Mouse (Mus musculus) CD4-positive, CD25-positive, alpha-beta regulatory T cell (primary cell): ENCODE data around the gene Rasgef1c. TPM values are rescaled to one million over a fixed set of nuclear protein-coding genes. Genes with fewer than 3 reads are reported as not detected.

Experiments
- polyA plus RNA-seq: library from polyadenylated mRNA; unstranded; fragments of 100-300 nt; shearing (Covaris generic); gene quantifications from one replicate; pipeline ENCODE4 v1.2.1, GENCODE M21; 2017

Gene Rasgef1c
- polyA plus RNA-seq = 0.10 TPM

GRCm38 (mm10) chr11:49901659-49902458 is at the start of gene Rasgef1c:
Gene Rasgef1c (plus strand): TSS chr11:49901835.

DNA sequence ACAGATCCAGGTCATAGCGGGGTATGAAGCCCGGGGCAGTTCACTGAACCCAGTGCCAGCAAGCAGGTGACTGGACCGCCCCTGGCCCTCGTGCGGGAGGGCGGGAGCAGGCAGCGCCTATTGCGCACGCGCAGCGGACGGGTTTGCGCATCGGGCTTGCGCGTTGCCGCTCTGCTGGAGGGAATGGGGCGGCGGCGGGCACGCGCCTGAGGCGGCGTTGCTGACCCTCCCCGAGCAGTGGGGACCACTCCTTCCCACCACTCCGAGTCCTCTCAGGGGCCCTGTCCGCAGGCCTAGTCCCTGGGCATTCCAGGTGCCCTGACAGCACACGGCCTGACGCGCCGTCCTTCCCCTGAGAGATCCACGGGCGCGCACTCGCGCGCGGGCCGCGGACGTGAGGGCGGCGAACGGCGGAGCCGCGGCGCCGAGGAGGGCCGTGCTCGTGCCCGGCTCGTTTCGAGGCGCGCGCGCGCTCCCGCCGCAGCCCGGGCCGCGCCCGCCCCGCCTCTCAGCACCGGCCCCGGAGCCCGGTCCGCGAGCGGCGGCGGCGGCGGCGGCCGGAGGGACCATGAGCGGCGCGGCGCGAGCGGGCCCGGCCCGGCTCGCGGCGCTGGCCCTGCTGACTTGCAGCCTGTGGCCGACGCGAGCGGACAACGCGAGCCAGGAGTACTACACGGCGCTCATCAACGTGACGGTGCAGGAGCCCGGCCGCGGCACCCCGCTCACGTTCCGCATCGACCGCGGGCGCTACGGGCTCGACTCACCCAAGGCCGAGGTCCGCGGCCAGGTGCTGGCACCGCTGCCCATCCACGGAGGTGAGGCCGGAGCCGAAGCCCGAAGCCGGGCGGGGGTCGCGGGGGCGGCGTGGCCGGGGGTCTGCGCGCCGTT is 123.4 kb downstream of the Rasgef1c start, which contains the start of gene Rnf130:
Rnf130 (plus strand) TSS at position 514 of the 888 bp plus-strand sequence.

Other genes with a start within 250 kb of the Rasgef1c start
- 0.77 TPM for gene Scgb3a1, start 238.2 kb upstream of the Rasgef1c start, polyA plus RNA-seq
- 90.1 TPM for gene Cnot6, start 189.1 kb upstream of the Rasgef1c start, polyA plus RNA-seq
- gene Gfpt2, start 107.7 kb upstream of the Rasgef1c start, polyA plus RNA-seq = 2.1 TPM
- 84.9 TPM for gene Mapk9, start 55.1 kb upstream of the Rasgef1c start, polyA plus RNA-seq
- gene Rnf130, start 123.5 kb downstream of the Rasgef1c start, polyA plus RNA-seq = 53.7 TPM
- 67.1 TPM for gene Tbc1d9b, start 229.6 kb downstream of the Rasgef1c start, polyA plus RNA-seq